Mouse (Mus musculus): ENCODE measurements around the gene Xrcc3. TPM values are rescaled to one million over a fixed set of nuclear protein-coding genes. Genes with fewer than 3 reads are reported as not detected.

The Xrcc3 gene
- total and polyA plus RNA-seq, 3 experiments: 1.4 to 2.1 (median 1.8) TPM

- H3K79me2 ChIP-seq (replicated peaks; ENCODE audit: control insufficient read depth, insufficient read depth, low read length): no peaks in the 10 kb centered on the region
- TF ChIP-seq EP300 (IDR thresholded peaks at IDR 0.05; ENCODE audit: insufficient read depth, low read depth, low read length) (no peak), POLR2A (IDR thresholded peaks at IDR 0.05; ENCODE audit: insufficient read depth, low read depth, low read length) (no peak), CTCF (IDR thresholded peaks at IDR 0.05) (0 out of 2 replicates have a peak, but pooled peaks have one; percentile 32)
- WGBS: 47% methylated on average over 22 of the region's 22 CpGs
- H3K4me3 ChIP-seq: no peak overlapping the region
- H3K27ac ChIP-seq: peak overlapping the region; percentile 40; the same call in 1 of the 2 replicates
- H3K27me3 ChIP-seq (ENCODE audit: control insufficient read depth, insufficient read depth, low read length): no peaks in the 10 kb centered on the region
- H3K4me1 ChIP-seq (ENCODE audit: control insufficient read depth, insufficient read depth, low read length): peaks cover 8% of the 10 kb centered on the region; the same call in 1 of the 2 replicates
- DNase-seq: peak; percentile 66 to 82
- H3K9ac ChIP-seq (ENCODE audit: low read depth, low read length): no peak overlapping the region
- H3K36me3 ChIP-seq (ENCODE audit: control insufficient read depth, insufficient read depth, low read length): no peaks in the 10 kb centered on the region
- intact Hi-C loops (cut with DNase I): no loop called here
Observed at GRCm38 (mm10) chr12:111794102-111794501, 19.6 kb downstream of the Xrcc3 start.

GRCm38 (mm10) chr12:111791474-111792104, 22.1 kb downstream of the Xrcc3 start:
- Histone ChIP-seq H3K27ac (no peak overlapping the region), H3K36me3 (ENCODE audit: control insufficient read depth, insufficient read depth, low read length) (no peaks in the 10 kb centered on the region), H3K79me2 (replicated peaks; ENCODE audit: control insufficient read depth, insufficient read depth, low read length) (peaks cover 2% of the 10 kb centered on the region; the same call in 1 of the 2 replicates), H3K9ac (ENCODE audit: low read depth, low read length) (no peak overlapping the region), H3K4me3 (no peak overlapping the region), H3K27me3 (ENCODE audit: control insufficient read depth, insufficient read depth, low read length) (no peaks in the 10 kb centered on the region), H3K4me1 (ENCODE audit: control insufficient read depth, insufficient read depth, low read length) (peaks cover 8% of the 10 kb centered on the region; the same call in 1 of the 2 replicates)
- intact Hi-C loops (cut with DNase I): no loop called here
- 91% methylated on average over 13 of the region's 13 CpGs for WGBS
- DNase-seq: no peak
- no peak for TF ChIP-seq CTCF (IDR thresholded peaks at IDR 0.05)
- no peak for TF ChIP-seq EP300 (IDR thresholded peaks at IDR 0.05; ENCODE audit: insufficient read depth, low read depth, low read length)
- TF ChIP-seq POLR2A (IDR thresholded peaks at IDR 0.05; ENCODE audit: insufficient read depth, low read depth, low read length): no peak

- no peaks in the 10 kb centered on the region for H3K36me3 ChIP-seq (ENCODE audit: control insufficient read depth, insufficient read depth, low read length)
- H3K79me2 ChIP-seq (replicated peaks; ENCODE audit: control insufficient read depth, insufficient read depth, low read length): peaks cover 2% of the 10 kb centered on the region; the same call in 1 of the 2 replicates
- H3K4me1 ChIP-seq (ENCODE audit: control insufficient read depth, insufficient read depth, low read length): peaks cover 8% of the 10 kb centered on the region; the same call in 1 of the 2 replicates
- no peak overlapping the region for H3K4me3 ChIP-seq
- H3K27ac ChIP-seq: no peak overlapping the region
- WGBS: 88% methylated on average over 7 of the region's 7 CpGs
- no peak for TF ChIP-seq CTCF (IDR thresholded peaks at IDR 0.05)
- no peak for TF ChIP-seq POLR2A (IDR thresholded peaks at IDR 0.05; ENCODE audit: insufficient read depth, low read depth, low read length)
- intact Hi-C loops (cut with DNase I): no loop called here
- H3K9ac ChIP-seq (ENCODE audit: low read depth, low read length): no peak overlapping the region
- H3K27me3 ChIP-seq (ENCODE audit: control insufficient read depth, insufficient read depth, low read length): no peaks in the 10 kb centered on the region
- no peak for DNase-seq
Observed at GRCm38 (mm10) chr12:111790631-111791030, 23.0 kb downstream of the Xrcc3 start.

- Histone ChIP-seq H3K9ac (ENCODE audit: low read depth, low read length) (no peak overlapping the region), H3K27me3 (ENCODE audit: control insufficient read depth, insufficient read depth, low read length) (no peaks in the 10 kb centered on the region), H3K36me3 (ENCODE audit: control insufficient read depth, insufficient read depth, low read length) (no peaks in the 10 kb centered on the region), H3K4me1 (ENCODE audit: control insufficient read depth, insufficient read depth, low read length) (peaks cover 6% of the 10 kb centered on the region; the same call in 1 of the 2 replicates), H3K27ac (no peak overlapping the region), H3K4me3 (no peak overlapping the region), H3K79me2 (replicated peaks; ENCODE audit: control insufficient read depth, insufficient read depth, low read length) (peaks cover 2% of the 10 kb centered on the region; the same call in 1 of the 2 replicates)
- no peak for DNase-seq
- 89% methylated on average over 5 of the region's 5 CpGs for WGBS
- TF ChIP-seq POLR2A (IDR thresholded peaks at IDR 0.05; ENCODE audit: insufficient read depth, low read depth, low read length) (no peak), CTCF (IDR thresholded peaks at IDR 0.05) (no peak), EP300 (IDR thresholded peaks at IDR 0.05; ENCODE audit: insufficient read depth, low read depth, low read length) (no peak)
- intact Hi-C loops (cut with DNase I): no loop called here
Observed at GRCm38 (mm10) chr12:111790090-111790489, 23.6 kb downstream of the Xrcc3 start.

GRCm38 (mm10) chr12:111787015-111787414, 26.7 kb downstream of the Xrcc3 start:
- Histone ChIP-seq H3K4me3 (no peak overlapping the region), H3K9ac (ENCODE audit: low read depth, low read length) (no peak overlapping the region), H3K79me2 (replicated peaks; ENCODE audit: control insufficient read depth, insufficient read depth, low read length) (peaks cover 2% of the 10 kb centered on the region; the same call in 1 of the 2 replicates), H3K27ac (no peak overlapping the region), H3K36me3 (ENCODE audit: control insufficient read depth, insufficient read depth, low read length) (no peaks in the 10 kb centered on the region), H3K4me1 (ENCODE audit: control insufficient read depth, insufficient read depth, low read length) (no peaks in the 10 kb centered on the region), H3K27me3 (ENCODE audit: control insufficient read depth, insufficient read depth, low read length) (no peaks in the 10 kb centered on the region)
- no peak for TF ChIP-seq EP300 (IDR thresholded peaks at IDR 0.05; ENCODE audit: insufficient read depth, low read depth, low read length)
- no peak for TF ChIP-seq POLR2A (IDR thresholded peaks at IDR 0.05; ENCODE audit: insufficient read depth, low read depth, low read length)
- TF ChIP-seq CTCF (IDR thresholded peaks at IDR 0.05): no peak
- intact Hi-C loops (cut with DNase I): no loop called here
- 75% methylated on average over 6 of the region's 6 CpGs for WGBS
- DNase-seq: no peak

GRCm38 (mm10) chr12:111785174-111785573, 28.5 kb downstream of the Xrcc3 start:
- no peak for TF ChIP-seq POLR2A (IDR thresholded peaks at IDR 0.05; ENCODE audit: insufficient read depth, low read depth, low read length)
- TF ChIP-seq EP300 (IDR thresholded peaks at IDR 0.05; ENCODE audit: insufficient read depth, low read depth, low read length): no peak
- TF ChIP-seq CTCF (IDR thresholded peaks at IDR 0.05): no peak
- no peaks in the 10 kb centered on the region for H3K36me3 ChIP-seq (ENCODE audit: control insufficient read depth, insufficient read depth, low read length)
- 73% methylated on average over 15 of the region's 15 CpGs for WGBS
- no peak for DNase-seq
- no peaks in the 10 kb centered on the region for H3K27me3 ChIP-seq (ENCODE audit: control insufficient read depth, insufficient read depth, low read length)
- no peaks in the 10 kb centered on the region for H3K4me1 ChIP-seq (ENCODE audit: control insufficient read depth, insufficient read depth, low read length)
- no peak overlapping the region for H3K9ac ChIP-seq (ENCODE audit: low read depth, low read length)
- intact Hi-C loops (cut with DNase I): no loop called here
- no peak overlapping the region for H3K4me3 ChIP-seq
- no peak overlapping the region for H3K27ac ChIP-seq
- H3K79me2 ChIP-seq (replicated peaks; ENCODE audit: control insufficient read depth, insufficient read depth, low read length): peaks cover 2% of the 10 kb centered on the region; the same call in 1 of the 2 replicates

All from heart, adult 2 months (tissue).